Mouse (Mus musculus): ENCODE measurements around the gene Vmn1r234. TPM values are rescaled to one million over a fixed set of nuclear protein-coding genes. Genes with fewer than 3 reads are reported as not detected.

Gene Vmn1r234
- total and polyA plus RNA-seq, 2 experiments, result not detected

DNA sequence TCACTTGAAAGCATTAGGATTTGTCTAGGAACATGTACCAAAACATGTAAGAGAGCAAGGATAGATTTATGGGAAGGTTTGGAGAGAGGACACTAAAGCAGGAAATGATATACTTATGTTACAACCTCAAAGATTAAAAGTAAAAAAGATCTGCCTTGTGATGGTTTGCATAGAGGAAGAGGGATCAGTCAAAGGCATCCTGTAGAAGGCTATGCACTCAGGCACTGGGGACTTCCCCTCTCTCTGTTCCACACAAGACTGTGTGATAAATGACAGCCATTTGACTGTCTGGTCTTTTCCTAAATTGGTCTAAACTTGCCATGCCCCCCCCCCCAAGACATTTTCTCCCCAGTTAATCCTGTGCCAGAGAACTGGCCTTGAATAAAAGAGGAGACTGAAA lies 58.5 kb downstream of the Vmn1r234 start:
- no peak overlapping the region for H3K9ac ChIP-seq (ENCODE audit: low read depth, low read length)
- no peak overlapping the region for H3K27ac ChIP-seq (replicated peaks; ENCODE audit: insufficient read depth, low read depth, low read length)
- H3K79me2 ChIP-seq (ENCODE audit: control insufficient read depth, insufficient read depth, low read length), result no peaks in the 10 kb centered on the region
- no peak for DNase-seq (ENCODE audit: extremely low read depth, low read depth, low spot score)
- no peaks in the 10 kb centered on the region for H3K27me3 ChIP-seq (ENCODE audit: control insufficient read depth, insufficient read depth, low read length)
- H3K4me1 ChIP-seq (ENCODE audit: control insufficient read depth, insufficient read depth, low read length), result no peaks in the 10 kb centered on the region
- no peak for TF ChIP-seq POLR2A (IDR thresholded peaks at IDR 0.05; ENCODE audit: extremely low read depth, insufficient read depth, low read length)
- TF ChIP-seq CTCF (IDR thresholded peaks at IDR 0.05; ENCODE audit: low read depth, low read length), result no peak
- H3K36me3 ChIP-seq (ENCODE audit: control insufficient read depth, insufficient read depth, low read length), result no peaks in the 10 kb centered on the region
- no peak overlapping the region for H3K4me3 ChIP-seq (ENCODE audit: insufficient read depth, low read depth, low read length)

Other genes starting within 250 kb of the Vmn1r234 start
- gene Vmn1r233, start 229.6 kb upstream of the Vmn1r234 start, total RNA-seq (2014; rRNA removed), result not detected in 2 replicates
- gene Vmn1r233, start 229.6 kb upstream of the Vmn1r234 start, polyA plus RNA-seq (2012; rRNA removed), result not detected in 2 replicates
- gene Zfp160, start 217.2 kb upstream of the Vmn1r234 start, total RNA-seq (2014; rRNA removed), result 8.1 and 9.4 TPM in 2 replicates
- gene Zfp160, start 217.2 kb upstream of the Vmn1r234 start, polyA plus RNA-seq (2012; rRNA removed), result 0.71 and 1.5 TPM in 2 replicates
- gene Vmn1r235, start 30.3 kb downstream of the Vmn1r234 start, total RNA-seq (2014; rRNA removed), result not detected in 2 replicates
- not detected in 2 replicates for gene Vmn1r235, start 30.3 kb downstream of the Vmn1r234 start, polyA plus RNA-seq (2012; rRNA removed)
- not detected in 2 replicates for gene Vmn1r236, start 56.9 kb downstream of the Vmn1r234 start, total RNA-seq (2014; rRNA removed)
- not detected in 2 replicates for gene Vmn1r236, start 56.9 kb downstream of the Vmn1r234 start, polyA plus RNA-seq (2012; rRNA removed)
- not detected in 2 replicates for gene Vmn1r237, start 85.8 kb downstream of the Vmn1r234 start, total RNA-seq (2014; rRNA removed)
- not detected in 2 replicates for gene Vmn1r237, start 85.8 kb downstream of the Vmn1r234 start, polyA plus RNA-seq (2012; rRNA removed)
- gene Zfp677, start 157.7 kb downstream of the Vmn1r234 start, total RNA-seq (2014; rRNA removed), result 0.67 and 0.74 TPM in 2 replicates
- 0.05 and 0.09 TPM in 2 replicates for gene Zfp677, start 157.7 kb downstream of the Vmn1r234 start, polyA plus RNA-seq (2012; rRNA removed)
- 2.1 and 2.8 TPM in 2 replicates for gene Zfp54, start 197.1 kb downstream of the Vmn1r234 start, total RNA-seq (2014; rRNA removed)
- gene Zfp54, start 197.1 kb downstream of the Vmn1r234 start, polyA plus RNA-seq (2012; rRNA removed), result 0.29 and 0.66 TPM in 2 replicates
- gene Zfp51, start 224.3 kb downstream of the Vmn1r234 start, total RNA-seq (2014; rRNA removed), result 3.8 and 4.4 TPM in 2 replicates
- gene Zfp51, start 224.3 kb downstream of the Vmn1r234 start, polyA plus RNA-seq (2012; rRNA removed), result 0.28 and 0.50 TPM in 2 replicates

Data from liver, adult 2 months (tissue).